Mouse (Mus musculus) myocyte (in vitro differentiated cells): ENCODE results near the gene Acd. TPM values are rescaled to one million over a fixed set of nuclear protein-coding genes. Genes with fewer than 3 reads are reported as not detected.

Experiments
- H3K27me3 ChIP-seq: one replicate; pipeline ENCODE4 v1.6.1; 2011; ENCODE audit not compliant: control insufficient read depth, insufficient read depth, insufficient read length
- H3K36me3 ChIP-seq: one replicate; pipeline ENCODE4 v1.6.1; 2011; ENCODE audit not compliant: control insufficient read depth, insufficient read depth
- H3K4me2 ChIP-seq: one replicate; pipeline ENCODE4 v1.6.1; 2011; ENCODE audit warnings: low read depth, control low read depth
- H3K4me3 ChIP-seq: one replicate; pipeline ENCODE4 v1.5.1; 2011; ENCODE audit warnings: mild to moderate bottlenecking, control low read depth, moderate library complexity
- H3K79me2 ChIP-seq: one replicate; pipeline ENCODE4 v1.6.1; 2011; ENCODE audit not compliant: control insufficient read depth, insufficient read depth
- H3ac ChIP-seq: one replicate; pipeline ENCODE4 v1.6.1; 2011; ENCODE audit not compliant: control insufficient read depth, insufficient read length
- CEBPB ChIP-seq: IDR thresholded peaks from 2 replicates; pipeline ENCODE4 v1.6.1; 2011; ENCODE audit warnings: mild to moderate bottlenecking, moderate library complexity; ENCODE audit not compliant: poor library complexity, insufficient read depth, severe bottlenecking
- E2F4 ChIP-seq: IDR thresholded peaks from one replicate; pipeline ENCODE4 v1.6.1; 2011; ENCODE audit warnings: mild to moderate bottlenecking, control low read depth, moderate library complexity; ENCODE audit not compliant: insufficient read depth
- MAX ChIP-seq: IDR thresholded peaks from one replicate; pipeline ENCODE4 v1.6.1; 2011; ENCODE audit warnings: low read depth, mild to moderate bottlenecking, control low read depth
- MYOD1 ChIP-seq, 3 experiments: IDR thresholded peaks; one replicate each; pipeline ENCODE4 v1.6.1; 2011; ENCODE audit warnings: control low read depth in 2 of 3, low read depth in 2 of 3, mild to moderate bottlenecking in 2 of 3, moderate library complexity in 1 of 3; ENCODE audit not compliant: insufficient read length in 2 of 3, control insufficient read depth in 1 of 3
- MYOG ChIP-seq, 3 experiments: IDR thresholded peaks; one replicate each; pipeline ENCODE4 v1.6.1; 2011; ENCODE audit warnings: control low read depth in 2 of 3, low read depth in 2 of 3, mild to moderate bottlenecking in 2 of 3; ENCODE audit not compliant: insufficient read length in 2 of 3, control insufficient read depth in 1 of 3, insufficient read depth in 1 of 3
- POLR2A ChIP-seq: IDR thresholded peaks from one replicate; pipeline ENCODE4 v1.6.1; 2011; ENCODE audit warnings: low read depth, mild to moderate bottlenecking, control low read depth, moderate library complexity; ENCODE audit not compliant: insufficient read length
- POLR2AphosphoS2 ChIP-seq: IDR thresholded peaks from one replicate; pipeline ENCODE4 v1.6.1; 2011; ENCODE audit warnings: low read depth, control low read depth; ENCODE audit not compliant: insufficient read length
- REST ChIP-seq: IDR thresholded peaks from one replicate; pipeline ENCODE4 v1.6.1; 2011; ENCODE audit warnings: mild to moderate bottlenecking, control low read depth, moderate library complexity; ENCODE audit not compliant: insufficient read depth, insufficient read length
- SRF ChIP-seq: IDR thresholded peaks from one replicate; pipeline ENCODE4 v1.6.1; 2011; ENCODE audit warnings: low read depth; ENCODE audit not compliant: control insufficient read depth, insufficient read length
- TCF12 ChIP-seq: IDR thresholded peaks from one replicate; pipeline ENCODE4 v1.6.1; 2011; ENCODE audit warnings: mild to moderate bottlenecking, control low read depth; ENCODE audit not compliant: poor library complexity, insufficient read depth, severe bottlenecking
- TCF3 ChIP-seq: IDR thresholded peaks from one replicate; pipeline ENCODE4 v1.6.1; 2011; ENCODE audit warnings: low read depth, control low read depth; ENCODE audit not compliant: insufficient read length
- USF1 ChIP-seq: IDR thresholded peaks from one replicate; pipeline ENCODE4 v1.6.1; 2011; ENCODE audit warnings: low read depth, mild to moderate bottlenecking, control low read depth, moderate library complexity
- polyA plus RNA-seq: library from polyadenylated mRNA; unstranded; fragments of >200 nt; fragmentation: generic; extraction: Trizol; gene quantifications from one replicate; pipeline ENCODE4 v1.2.1, GENCODE M21; 2012; ENCODE audit warnings: missing spikeins

Acd gene
- polyA plus RNA-seq, 1 experiment: 20.4 TPM

- Histone ChIP-seq H3K79me2 (no peaks in the 10 kb centered on the region), H3ac (no peak overlapping the region), H3K27me3 (no peaks in the 10 kb centered on the region), H3K4me3 (no peak overlapping the region), H3K4me2 (no peak overlapping the region), H3K36me3 (no peaks in the 10 kb centered on the region)
- TF ChIP-seq TCF12: no peak
Observed at GRCm38 (mm10) chr8:105690978-105691377, 9.9 kb downstream of the Acd start.

- no peaks in the 10 kb centered on the region for H3K36me3 ChIP-seq
- H3K79me2 ChIP-seq: no peaks in the 10 kb centered on the region
- TF ChIP-seq MAX (no peak), CEBPB (no peak), USF1 (no peak), POLR2A (no peak), TCF3 (no peak), MYOG (IDR thresholded peaks at IDR 0.05; ENCODE audit: control insufficient read depth in 1 of 3, insufficient read depth in 1 of 3, insufficient read length in 2 of 3, low read depth in 2 of 3) (no peak), REST (no peak), MYOD1 (IDR thresholded peaks at IDR 0.05; ENCODE audit: control insufficient read depth in 1 of 3, insufficient read length in 2 of 3, low read depth in 2 of 3) (no peak)
Observed at GRCm38 (mm10) chr8:105689983-105690360, 10.9 kb downstream of the Acd start.

GRCm38 (mm10) chr8:105689256-105689982 is 11.5 kb downstream of the Acd start:
- H3ac ChIP-seq: no peak overlapping the region
- no peak overlapping the region for H3K4me2 ChIP-seq
- TF ChIP-seq POLR2A: no peak
- TF ChIP-seq MYOG (IDR thresholded peaks at IDR 0.05; ENCODE audit: control insufficient read depth in 1 of 3, insufficient read depth in 1 of 3, insufficient read length in 2 of 3, low read depth in 2 of 3): no peak
- TF ChIP-seq TCF3: no peak
- no peak for TF ChIP-seq MYOD1 (IDR thresholded peaks at IDR 0.05; ENCODE audit: control insufficient read depth in 1 of 3, insufficient read length in 2 of 3, low read depth in 2 of 3)
- no peak for TF ChIP-seq E2F4
- no peak for TF ChIP-seq USF1
- TF ChIP-seq POLR2AphosphoS2: no peak
- TF ChIP-seq REST: no peak
- no peak for TF ChIP-seq SRF
- TF ChIP-seq CEBPB: no peak
- no peak for TF ChIP-seq MAX
- TF ChIP-seq TCF12: no peak
- H3K79me2 ChIP-seq: no peaks in the 10 kb centered on the region
- H3K36me3 ChIP-seq: no peaks in the 10 kb centered on the region
- no peak overlapping the region for H3K4me3 ChIP-seq
- H3K27me3 ChIP-seq: no peaks in the 10 kb centered on the region

More at GRCm38 (mm10) chr8:105689983-105690360, 10.9 kb downstream of the Acd start:
- Histone ChIP-seq H3K4me3 (no peak overlapping the region), H3K4me2 (no peak overlapping the region), H3ac (no peak overlapping the region), H3K27me3 (no peaks in the 10 kb centered on the region)

GRCm38 (mm10) chr8:105688242-105688752 is 12.6 kb downstream of the Acd start:
- TF ChIP-seq MAX: no peak
- no peak for TF ChIP-seq REST
- TF ChIP-seq USF1: no peak
- no peak for TF ChIP-seq MYOD1 (IDR thresholded peaks at IDR 0.05; ENCODE audit: control insufficient read depth in 1 of 3, insufficient read length in 2 of 3, low read depth in 2 of 3)
- no peak for TF ChIP-seq POLR2A
- no peak for TF ChIP-seq TCF3
- TF ChIP-seq MYOG (IDR thresholded peaks at IDR 0.05; ENCODE audit: control insufficient read depth in 1 of 3, insufficient read depth in 1 of 3, insufficient read length in 2 of 3, low read depth in 2 of 3): no peak
- no peak for TF ChIP-seq E2F4
- no peak for TF ChIP-seq POLR2AphosphoS2
- no peak overlapping the region for H3K4me3 ChIP-seq
- H3K4me2 ChIP-seq: no peak overlapping the region
- H3ac ChIP-seq: no peak overlapping the region
- H3K27me3 ChIP-seq: no peaks in the 10 kb centered on the region
- peaks cover 4% of the 10 kb centered on the region for H3K36me3 ChIP-seq
- H3K79me2 ChIP-seq: no peaks in the 10 kb centered on the region

GRCm38 (mm10) chr8:105687512-105687911 is 13.4 kb downstream of the Acd start:
- Histone ChIP-seq H3ac (no peak overlapping the region), H3K79me2 (no peaks in the 10 kb centered on the region), H3K36me3 (peaks cover 7% of the 10 kb centered on the region), H3K4me2 (no peak overlapping the region), H3K27me3 (no peaks in the 10 kb centered on the region), H3K4me3 (no peak overlapping the region)
- TF ChIP-seq REST (no peak), POLR2A (no peak), SRF (no peak), USF1 (no peak), CEBPB (no peak), TCF3 (no peak), POLR2AphosphoS2 (no peak), MYOG (IDR thresholded peaks at IDR 0.05; ENCODE audit: control insufficient read depth in 1 of 3, insufficient read depth in 1 of 3, insufficient read length in 2 of 3, low read depth in 2 of 3) (no peak), MYOD1 (IDR thresholded peaks at IDR 0.05; ENCODE audit: control insufficient read depth in 1 of 3, insufficient read length in 2 of 3, low read depth in 2 of 3) (no peak)
